Mouse (Mus musculus) midbrain, embryonic 15.5 days (tissue): Measurements from ENCODE around the gene Spock1. TPM values are rescaled to one million over a fixed set of nuclear protein-coding genes. Genes with fewer than 3 reads are reported as not detected.

Source experiments
- ATAC-seq: fragments of 200-750 bp; cut with Nextera tagmentation; replicated peaks from 2 replicates; pipeline ENCODE4 v1.8.0; 2017; ENCODE audit warnings: moderate TSS enrichment
- H3K27ac ChIP-seq: fragments of 300-500 bp; sonication (generic); 2 replicates; pipeline ENCODE4 v1.5.1; 2015; ENCODE audit warnings: mild to moderate bottlenecking, inconsistent platforms
- H3K27me3 ChIP-seq: fragments of 300-500 bp; sonication (generic); replicated peaks from 2 replicates; pipeline ENCODE4 v1.6.1; 2015; ENCODE audit warnings: inconsistent platforms
- H3K36me3 ChIP-seq: fragments of 300-500 bp; sonication (generic); replicated peaks from 2 replicates; pipeline ENCODE4 v1.6.1; 2015; ENCODE audit warnings: inconsistent platforms
- H3K4me1 ChIP-seq: fragments of 300-500 bp; sonication (generic); 2 replicates; pipeline ENCODE4 v1.6.1; 2015; ENCODE audit warnings: inconsistent platforms
- H3K4me2 ChIP-seq: fragments of 300-500 bp; sonication (generic); 2 replicates; pipeline ENCODE4 v1.6.1; 2015; ENCODE audit warnings: inconsistent platforms, mild to moderate bottlenecking, moderate library complexity
- H3K4me3 ChIP-seq: fragments of 300-500 bp; sonication (generic); 2 replicates; pipeline ENCODE4 v1.5.1; 2015; ENCODE audit warnings: mild to moderate bottlenecking, inconsistent platforms
- H3K9ac ChIP-seq: fragments of 300-500 bp; sonication (generic); 2 replicates; pipeline ENCODE4 v1.6.1; 2015; ENCODE audit warnings: mild to moderate bottlenecking, inconsistent platforms
- H3K9me3 ChIP-seq: fragments of 300-500 bp; sonication (generic); 2 replicates; pipeline ENCODE4 v1.6.1; 2016; ENCODE audit warnings: inconsistent platforms
- WGBS: fragments of 180-500 bp; shearing (Covaris S2); methylation state at CpG from one replicate; pipeline ENCODE4 v1.1.7; 2015; ENCODE audit warnings: mixed read lengths; 5-methylcytosine and 5-hydroxymethylcytosine counted together
- polyA plus RNA-seq: library from polyadenylated mRNA; unstranded; fragments of >200 nt; fragmentation: Nextera tagmentation; extraction: Ambion mirVana; gene quantifications from 2 replicates; pipeline ENCODE4 v1.2.1, GENCODE M21; 2015

Spock1 gene
- polyA plus RNA-seq, 1 experiment from 2014 or later: 71.0 TPM

- Histone ChIP-seq H3K4me2 (no peak overlapping the region), H3K27me3 (no peaks in the 10 kb centered on the region), H3K9me3 (no peaks in the 10 kb centered on the region), H3K9ac (no peak overlapping the region), H3K4me1 (peaks cover 17% of the 10 kb centered on the region), H3K4me3 (no peak overlapping the region), H3K36me3 (0 out of 2 replicates have a peak, but pooled peaks cover 3% of the 10 kb centered on the region), H3K27ac (no peak overlapping the region)
- no peak for ATAC-seq
- WGBS: 54% methylated on average over 2 of the region's 2 CpGs
Observed at GRCm38 (mm10) chr13:57830091-57830490, 78.0 kb downstream of the Spock1 start.

GRCm38 (mm10) chr13:57816276-57816675, 91.9 kb downstream of the Spock1 start:
- H3K27ac ChIP-seq: no peak overlapping the region
- no peak overlapping the region for H3K9ac ChIP-seq
- 0 out of 2 replicates have a peak, but pooled peaks cover 4% of the 10 kb centered on the region for H3K9me3 ChIP-seq
- H3K36me3 ChIP-seq: 0 out of 2 replicates have a peak, but pooled peaks cover 4% of the 10 kb centered on the region
- no peaks in the 10 kb centered on the region for H3K4me1 ChIP-seq
- WGBS: 88% methylated on average over 11 of the region's 11 CpGs
- ATAC-seq: no peak
- H3K4me3 ChIP-seq: no peak overlapping the region
- H3K4me2 ChIP-seq: no peak overlapping the region
- H3K27me3 ChIP-seq: no peaks in the 10 kb centered on the region

GRCm38 (mm10) chr13:57812643-57813042, 95.5 kb downstream of the Spock1 start:
- no peak overlapping the region for H3K27ac ChIP-seq
- no peak overlapping the region for H3K4me2 ChIP-seq
- H3K4me3 ChIP-seq: no peak overlapping the region
- H3K9ac ChIP-seq: no peak overlapping the region
- H3K9me3 ChIP-seq: no peaks in the 10 kb centered on the region
- no peaks in the 10 kb centered on the region for H3K36me3 ChIP-seq
- WGBS: 93% methylated on average over 7 of the region's 7 CpGs
- ATAC-seq: no peak
- no peaks in the 10 kb centered on the region for H3K27me3 ChIP-seq
- no peaks in the 10 kb centered on the region for H3K4me1 ChIP-seq

GRCm38 (mm10) chr13:57811253-57811652, 96.9 kb downstream of the Spock1 start:
- H3K36me3 ChIP-seq: no peaks in the 10 kb centered on the region
- H3K27ac ChIP-seq: no peak overlapping the region
- no peak overlapping the region for H3K9ac ChIP-seq
- H3K9me3 ChIP-seq: no peaks in the 10 kb centered on the region
- H3K4me2 ChIP-seq: no peak overlapping the region
- no peaks in the 10 kb centered on the region for H3K27me3 ChIP-seq
- H3K4me1 ChIP-seq: 0 out of 2 replicates have a peak, but pooled peaks cover 6% of the 10 kb centered on the region
- no peak for ATAC-seq
- no peak overlapping the region for H3K4me3 ChIP-seq
- 91% methylated on average over 2 of the region's 2 CpGs for WGBS

- H3K4me2 ChIP-seq: no peak overlapping the region
- ATAC-seq: no peak
- 58% methylated on average over 2 of the region's 2 CpGs for WGBS
Observed at GRCm38 (mm10) chr13:57810816-57811215, 97.3 kb downstream of the Spock1 start.

GRCm38 (mm10) chr13:57810083-57810482, 98.0 kb downstream of the Spock1 start:
- Histone ChIP-seq H3K9me3 (no peaks in the 10 kb centered on the region), H3K36me3 (no peaks in the 10 kb centered on the region), H3K9ac (no peak overlapping the region), H3K4me3 (no peak overlapping the region), H3K4me2 (no peak overlapping the region), H3K27ac (no peak overlapping the region), H3K27me3 (no peaks in the 10 kb centered on the region), H3K4me1 (0 out of 2 replicates have a peak, but pooled peaks cover 12% of the 10 kb centered on the region)
- no peak for ATAC-seq
- 86% methylated on average over 5 of the region's 5 CpGs for WGBS

More at GRCm38 (mm10) chr13:57810816-57811215, 97.3 kb downstream of the Spock1 start:
- Histone ChIP-seq H3K4me1 (0 out of 2 replicates have a peak, but pooled peaks cover 11% of the 10 kb centered on the region), H3K36me3 (no peaks in the 10 kb centered on the region), H3K9ac (no peak overlapping the region), H3K4me3 (no peak overlapping the region), H3K27me3 (no peaks in the 10 kb centered on the region), H3K27ac (no peak overlapping the region), H3K9me3 (no peaks in the 10 kb centered on the region)

GRCm38 (mm10) chr13:57809603-57810002, 98.5 kb downstream of the Spock1 start:
- WGBS: 86% methylated on average over 11 of the region's 11 CpGs
- no peak overlapping the region for H3K4me2 ChIP-seq
- H3K4me3 ChIP-seq: no peak overlapping the region
- 0 out of 2 replicates have a peak, but pooled peaks cover 12% of the 10 kb centered on the region for H3K4me1 ChIP-seq
- no peak overlapping the region for H3K9ac ChIP-seq
- H3K9me3 ChIP-seq: no peaks in the 10 kb centered on the region
- no peak overlapping the region for H3K27ac ChIP-seq
- ATAC-seq: no peak
- no peaks in the 10 kb centered on the region for H3K27me3 ChIP-seq
- no peaks in the 10 kb centered on the region for H3K36me3 ChIP-seq

- no peaks in the 10 kb centered on the region for H3K27me3 ChIP-seq
- H3K9ac ChIP-seq: no peak overlapping the region
- H3K4me1 ChIP-seq: 0 out of 2 replicates have a peak, but pooled peaks cover 12% of the 10 kb centered on the region
- no peaks in the 10 kb centered on the region for H3K9me3 ChIP-seq
- ATAC-seq: no peak
- no peaks in the 10 kb centered on the region for H3K36me3 ChIP-seq
- H3K4me3 ChIP-seq: no peak overlapping the region
- H3K4me2 ChIP-seq: no peak overlapping the region
- WGBS: 88% methylated on average over 3 of the region's 3 CpGs
- H3K27ac ChIP-seq: no peak overlapping the region
Observed at GRCm38 (mm10) chr13:57806816-57807215, 101.3 kb downstream of the Spock1 start.

GRCm38 (mm10) chr13:57806301-57806700, 101.8 kb downstream of the Spock1 start:
- Histone ChIP-seq H3K9ac (no peak overlapping the region), H3K27ac (no peak overlapping the region), H3K4me3 (no peak overlapping the region), H3K4me1 (0 out of 2 replicates have a peak, but pooled peaks cover 12% of the 10 kb centered on the region), H3K36me3 (no peaks in the 10 kb centered on the region), H3K9me3 (no peaks in the 10 kb centered on the region), H3K4me2 (no peak overlapping the region), H3K27me3 (no peaks in the 10 kb centered on the region)
- 67% methylated on average over 6 of the region's 6 CpGs for WGBS
- ATAC-seq: no peak

- H3K4me3 ChIP-seq: no peak overlapping the region
- no peak overlapping the region for H3K9ac ChIP-seq
- no peaks in the 10 kb centered on the region for H3K9me3 ChIP-seq
- 92% methylated on average over 2 of the region's 2 CpGs for WGBS
- H3K27ac ChIP-seq: no peak overlapping the region
- H3K4me1 ChIP-seq: peaks cover 3% of the 10 kb centered on the region; the same call in 1 of the 2 replicates
- ATAC-seq: no peak
- H3K27me3 ChIP-seq: no peaks in the 10 kb centered on the region
- H3K4me2 ChIP-seq: no peak overlapping the region
- no peaks in the 10 kb centered on the region for H3K36me3 ChIP-seq
Observed at GRCm38 (mm10) chr13:57798633-57799032, 109.5 kb downstream of the Spock1 start.

GRCm38 (mm10) chr13:57796951-57797692, 111.0 kb downstream of the Spock1 start:
- H3K9ac ChIP-seq: no peak overlapping the region
- peaks cover 3% of the 10 kb centered on the region; the same call in 1 of the 2 replicates for H3K4me1 ChIP-seq
- no peak overlapping the region for H3K27ac ChIP-seq
- H3K36me3 ChIP-seq: no peaks in the 10 kb centered on the region
- no peaks in the 10 kb centered on the region for H3K27me3 ChIP-seq
- H3K4me2 ChIP-seq: no peak overlapping the region
- 80% methylated on average over 10 of the region's 10 CpGs for WGBS
- H3K4me3 ChIP-seq: no peak overlapping the region
- ATAC-seq: no peak
- H3K9me3 ChIP-seq: no peaks in the 10 kb centered on the region

- 73% methylated on average over 12 of the region's 12 CpGs for WGBS
- Histone ChIP-seq H3K27ac (no peak overlapping the region), H3K4me3 (no peak overlapping the region), H3K36me3 (no peaks in the 10 kb centered on the region), H3K9me3 (no peaks in the 10 kb centered on the region), H3K27me3 (no peaks in the 10 kb centered on the region), H3K9ac (no peak overlapping the region), H3K4me1 (peaks cover 22% of the 10 kb centered on the region), H3K4me2 (no peak overlapping the region)
- ATAC-seq: no peak
Observed at GRCm38 (mm10) chr13:57793643-57794240, 114.4 kb downstream of the Spock1 start.
